Mouse (Mus musculus): ENCODE results near the gene Slc39a1.

The Slc39a1 gene

GRCm38 (mm10) chr3:90294651-90295050 lies 46.7 kb downstream of the Slc39a1 start:
- no peak for DNase-seq (ENCODE audit: low spot score)
